Comparison of ENCODE assay signal across 12 mouse cellular contexts in the genomic region with DNA sequence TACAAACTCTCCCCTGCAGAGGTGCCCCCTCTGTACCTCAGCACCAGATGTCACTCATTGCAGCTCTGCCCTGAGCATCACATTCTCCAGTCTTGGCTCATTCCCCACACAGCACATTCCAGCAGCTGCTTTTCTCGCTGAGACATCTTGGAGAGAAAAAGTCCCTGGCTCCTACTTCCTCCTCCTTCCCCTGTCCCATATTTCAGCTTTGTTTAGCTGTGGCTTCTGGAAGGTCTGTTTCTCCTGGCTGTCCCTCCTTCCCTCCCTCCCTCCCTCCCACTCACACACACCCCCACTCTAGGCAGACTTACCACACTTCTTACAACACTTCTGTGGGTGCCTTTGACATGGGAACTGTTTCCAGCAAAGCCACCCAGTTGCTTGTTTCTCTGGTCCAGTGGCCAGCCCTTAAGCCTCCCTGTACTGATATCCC.
A peak's percentile ranks its signal among the peaks of the same experiment; 100 is the strongest.
DNase-seq lines count a peak whose midpoint lies in the region; ATAC-seq lines count a peak whose summit lies in the region.
"Had no signal": no experiment of that assay in that cellular context is flagged by ENCODE, and none has a peak within 500 bp of the region (broad histone marks: within the 10 kb centered on the region; RNA-seq: fewer than 3 reads in every experiment).

No protein-coding gene starts in this region.

- H3K27me3 ChIP-seq in heart, embryonic 11.5 days (ENCODE audit: control insufficient read depth, insufficient read depth, low read length) = no peaks in the 10 kb centered on the region
- H3K27me3 ChIP-seq in lung, embryonic 16.5 days (ENCODE audit: control insufficient read depth, insufficient read depth, low read depth, low read length) = no peaks in the 10 kb centered on the region
- H3K27me3 ChIP-seq: limb, embryonic 12.5 days had no signal

- DNase-seq in heart, adult 18-20 months = peak; percentile 14 to 41
- DNase-seq in 3T3-L1 (ENCODE audit: low read depth, low spot score) = peak; percentile 25
- DNase-seq in brain, adult 2 months (ENCODE audit: low read depth, low spot score) = peak; percentile 88
- no peak for DNase-seq in urinary bladder, postnatal 10 days (ENCODE audit: low spot score)
- DNase-seq: kidney, postnatal 36 days; spleen, adult 18-20 months; thymus, postnatal 14 days had no signal

- H3K9me3 ChIP-seq in heart, embryonic 11.5 days (replicated peaks; ENCODE audit: control insufficient read depth, low read length) = no peaks in the 10 kb centered on the region
- H3K9me3 ChIP-seq in lung, embryonic 16.5 days (ENCODE audit: control insufficient read depth, low read length) = no peaks in the 10 kb centered on the region
- H3K9me3 ChIP-seq: limb, embryonic 12.5 days had no signal

- no peak overlapping the region for H3K4me2 ChIP-seq in heart, embryonic 11.5 days
- H3K4me2 ChIP-seq in lung, embryonic 16.5 days (ENCODE audit: low read depth, low read length) = no peak overlapping the region
- H3K4me2 ChIP-seq: limb, embryonic 12.5 days had no signal

- no peaks in the 10 kb centered on the region for H3K4me1 ChIP-seq in heart, embryonic 11.5 days (ENCODE audit: control insufficient read depth, insufficient read depth, low read length)
- H3K4me1 ChIP-seq in lung, embryonic 16.5 days (replicated peaks; ENCODE audit: control insufficient read depth, insufficient read depth, low read length) = 0 out of 2 replicates have a peak, but pooled peaks cover 3% of the 10 kb centered on the region

- H3K27ac ChIP-seq in heart, embryonic 11.5 days (ENCODE audit: low read depth, low read length) = no peak overlapping the region
- H3K27ac ChIP-seq in lung, embryonic 16.5 days (ENCODE audit: low read length) = peak overlapping the region; percentile 62
- H3K27ac ChIP-seq: limb, embryonic 12.5 days had no signal

- H3K36me3 ChIP-seq in heart, embryonic 11.5 days (ENCODE audit: control insufficient read depth, insufficient read depth, low read length) = no peaks in the 10 kb centered on the region
- no peaks in the 10 kb centered on the region for H3K36me3 ChIP-seq in lung, embryonic 16.5 days (ENCODE audit: control insufficient read depth, insufficient read depth, low read length)
- H3K36me3 ChIP-seq: limb, embryonic 12.5 days had no signal

- ATAC-seq in heart, embryonic 11.5 days (replicated peaks; ENCODE audit: insufficient number of reproducible peaks, low FRiP score, low TSS enrichment) = no peak
- ATAC-seq in lung, embryonic 16.5 days (ENCODE audit: low read depth) = peak; percentile 93
- no peak for ATAC-seq in monocyte, adult 5-6 weeks (replicated peaks; ENCODE audit: insufficient number of reproducible peaks, low FRiP score, low TSS enrichment, poor library complexity, severe bottlenecking)
- ATAC-seq: forebrain, embryonic 14.5 days had no signal

- WGBS in heart, embryonic 11.5 days (ENCODE audit: insufficient replicate concordance) = 38% methylated on average over 1 of the region's 1 CpGs
- WGBS in lung, embryonic 16.5 days = 23% methylated on average over 1 of the region's 1 CpGs

- H3K9ac ChIP-seq in heart, embryonic 11.5 days (ENCODE audit: low read depth, low read length) = no peak overlapping the region
- H3K9ac ChIP-seq in lung, embryonic 16.5 days (ENCODE audit: low read length) = no peak overlapping the region
- H3K9ac ChIP-seq: limb, embryonic 12.5 days had no signal

- H3K4me3 ChIP-seq in heart, embryonic 11.5 days (ENCODE audit: low read depth, low read length) = no peak overlapping the region
- no peak overlapping the region for H3K4me3 ChIP-seq in lung, embryonic 16.5 days (ENCODE audit: low read length)
- H3K4me3 ChIP-seq: limb, embryonic 12.5 days had no signal
